Mouse (Mus musculus) hindbrain, embryonic 14.5 days (tissue): Measurements from ENCODE around the gene Wwox. TPM values are rescaled to one million over a fixed set of nuclear protein-coding genes. Genes with fewer than 3 reads are reported as not detected.

Source experiments
- ATAC-seq: fragments of 200-750 bp; cut with Nextera tagmentation; 2 replicates; pipeline ENCODE4 v1.8.0; 2017; ENCODE audit warnings: moderate number of reproducible peaks, mild to moderate bottlenecking, moderate TSS enrichment, moderate library complexity; ENCODE audit not compliant: low FRiP score
- DNase-seq: peaks from one replicate; pipeline ENCODE4 v3.0.0-alpha.2; 2015; ENCODE audit warnings: low spot score
- H3K27ac ChIP-seq: fragments of 300-500 bp; sonication (generic); 2 replicates; pipeline ENCODE4 v1.5.1; 2014; ENCODE audit warnings: mild to moderate bottlenecking, moderate library complexity
- H3K27me3 ChIP-seq: fragments of 300-500 bp; sonication (generic); 2 replicates; pipeline ENCODE4 v1.6.1; 2014; ENCODE audit warnings: mild to moderate bottlenecking, low read length, mixed read lengths; ENCODE audit not compliant: control insufficient read depth, insufficient read depth
- H3K36me3 ChIP-seq: fragments of 300-500 bp; sonication (generic); replicated peaks from 2 replicates; pipeline ENCODE4 v1.6.1; 2014; ENCODE audit not compliant: control insufficient read depth, insufficient read depth
- H3K4me1 ChIP-seq: fragments of 300-500 bp; sonication (generic); replicated peaks from 2 replicates; pipeline ENCODE4 v1.6.1; 2014; ENCODE audit warnings: antibody characterized with exemption, low read length, mixed read lengths; ENCODE audit not compliant: control insufficient read depth, insufficient read depth
- H3K4me2 ChIP-seq: fragments of 300-500 bp; sonication (generic); replicated peaks from 2 replicates; pipeline ENCODE4 v1.6.1; 2014; ENCODE audit warnings: mild to moderate bottlenecking, moderate library complexity
- H3K4me3 ChIP-seq: fragments of 300-500 bp; sonication (generic); replicated peaks from 2 replicates; pipeline ENCODE4 v1.5.1; 2014; ENCODE audit warnings: mild to moderate bottlenecking, low read length
- H3K9ac ChIP-seq: fragments of 300-500 bp; sonication (generic); 2 replicates; pipeline ENCODE4 v1.6.1; 2014
- H3K9me3 ChIP-seq: fragments of 300-500 bp; sonication (generic); 2 replicates; pipeline ENCODE4 v1.6.1; 2016; ENCODE audit warnings: low read length; ENCODE audit not compliant: control insufficient read depth
- WGBS: fragments of 180-500 bp; shearing (Covaris S2); extraction: QIAGEN DNeasy Blood & Tissue Kit; methylation state at CpG from one replicate; pipeline ENCODE4 v1.1.7; 2014; 5-methylcytosine and 5-hydroxymethylcytosine counted together
- polyA plus RNA-seq: library from polyadenylated mRNA; unstranded; fragments of >200 nt; fragmentation: Nextera tagmentation; extraction: Ambion mirVana; gene quantifications from 2 replicates; pipeline ENCODE4 v1.2.1, GENCODE M21; 2014

Gene Wwox
- polyA plus RNA-seq, 1 experiment from 2014 or later, result 12.7 TPM

DNA sequence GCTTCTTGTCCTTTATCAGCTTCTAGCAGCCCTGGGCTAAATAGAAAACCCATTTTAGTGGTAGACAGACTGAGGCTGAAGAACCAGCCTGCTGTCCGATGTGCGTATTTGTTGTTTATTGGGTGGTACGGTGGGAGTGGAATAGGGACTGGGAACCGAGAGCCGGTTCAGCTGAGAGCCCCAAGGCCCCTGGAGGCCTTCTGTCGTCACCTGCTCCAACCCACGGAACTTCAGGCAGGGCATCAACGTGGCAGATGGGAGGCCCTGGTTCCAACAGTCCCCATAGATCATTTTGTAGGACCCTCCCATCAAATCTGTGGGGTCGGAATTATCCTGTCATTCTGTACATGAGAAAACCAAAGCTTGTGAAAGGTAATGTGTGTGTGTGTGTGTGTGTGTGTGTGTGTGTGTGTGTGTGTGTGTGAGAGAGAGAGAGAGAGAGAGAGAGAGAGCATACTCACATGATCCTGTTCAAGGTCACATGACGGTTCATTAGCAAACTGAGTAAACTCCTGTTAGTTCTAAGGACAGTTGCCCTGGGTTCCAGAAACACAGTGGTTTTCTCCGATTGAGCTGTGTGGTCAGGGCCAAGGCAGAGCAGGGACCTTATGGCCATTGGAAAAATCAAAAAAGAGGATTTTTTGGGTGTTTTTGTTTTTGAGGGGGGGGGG, 443.6 kb downstream of the Wwox start:
- WGBS, result 79% methylated on average over 11 of the region's 11 CpGs

DNA sequence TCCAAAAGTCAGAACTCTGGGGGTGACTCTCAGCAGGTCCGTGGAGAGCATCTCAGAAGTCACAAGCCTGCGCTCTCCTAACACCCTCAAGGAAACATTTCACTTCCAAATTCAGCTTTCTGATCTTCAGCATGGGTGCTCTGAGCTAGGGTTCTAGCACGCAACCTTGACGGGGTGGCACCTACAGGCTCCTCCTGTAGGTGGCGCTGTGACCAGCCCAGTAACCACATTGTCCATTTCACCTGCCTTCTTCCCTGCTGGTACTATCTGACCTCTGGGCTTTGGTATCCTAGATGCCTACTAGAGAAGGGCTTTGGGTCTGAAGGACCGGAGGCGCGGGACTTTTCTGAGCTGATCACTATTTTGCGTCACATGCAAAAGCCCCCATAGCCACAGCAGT, 444.5 kb downstream of the Wwox start:
- Histone ChIP-seq H3K9me3 (no peaks in the 10 kb centered on the region), H3K27ac (no peak overlapping the region), H3K27me3 (no peaks in the 10 kb centered on the region), H3K4me3 (no peak overlapping the region), H3K4me2 (no peak overlapping the region), H3K4me1 (no peaks in the 10 kb centered on the region; the same call in 1 of the 2 replicates), H3K9ac (no peak overlapping the region), H3K36me3 (no peaks in the 10 kb centered on the region)
- WGBS, result 79% methylated on average over 9 of the region's 9 CpGs
- DNase-seq (no peak), ATAC-seq (no peak)

More for the DNA sequence above, 443.6 kb downstream of the Wwox start:
- Histone ChIP-seq H3K9me3 (no peaks in the 10 kb centered on the region), H3K4me3 (no peak overlapping the region), H3K36me3 (no peaks in the 10 kb centered on the region), H3K9ac (no peak overlapping the region), H3K27ac (no peak overlapping the region), H3K4me1 (no peaks in the 10 kb centered on the region; the same call in 1 of the 2 replicates), H3K27me3 (no peaks in the 10 kb centered on the region), H3K4me2 (no peak overlapping the region)
- DNase-seq (no peak), ATAC-seq (no peak)

DNA sequence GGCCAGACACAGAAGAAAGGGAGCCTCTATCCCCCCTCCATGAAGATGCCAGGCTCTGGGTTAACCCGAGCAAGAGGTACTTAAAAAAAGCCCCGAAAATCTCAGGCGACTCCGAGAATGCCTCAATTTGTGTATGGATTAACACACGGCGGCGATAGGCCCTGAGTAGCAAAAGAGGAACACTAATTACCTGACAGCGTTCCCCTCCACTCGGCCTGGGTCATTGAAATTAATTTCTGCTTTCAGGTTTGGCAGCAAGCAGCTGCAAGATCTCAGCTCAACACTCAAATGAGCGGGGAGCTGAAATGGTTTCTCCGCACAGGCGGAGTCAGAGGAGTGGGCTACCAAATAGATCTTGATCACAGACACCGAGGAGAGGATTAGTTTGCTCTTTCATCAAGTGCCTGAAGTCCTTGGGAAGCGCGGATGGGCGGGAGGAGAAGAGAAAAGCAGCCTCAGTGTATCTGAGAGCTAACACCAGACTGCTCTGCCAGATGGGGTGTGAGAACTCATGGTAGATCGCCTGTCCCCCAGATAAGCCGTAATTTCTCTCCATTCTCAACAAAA, 445.7 kb downstream of the Wwox start:
- no peak overlapping the region for H3K27ac ChIP-seq
- no peaks in the 10 kb centered on the region for H3K9me3 ChIP-seq
- DNase-seq (no peak), ATAC-seq (no peak)
- no peak overlapping the region for H3K4me2 ChIP-seq
- no peak overlapping the region for H3K4me3 ChIP-seq
- WGBS, result 40% methylated on average over 18 of the region's 18 CpGs
- no peak overlapping the region for H3K9ac ChIP-seq
- peaks cover 8% of the 10 kb centered on the region for H3K4me1 ChIP-seq
- H3K36me3 ChIP-seq, result no peaks in the 10 kb centered on the region
- H3K27me3 ChIP-seq, result no peaks in the 10 kb centered on the region

DNA sequence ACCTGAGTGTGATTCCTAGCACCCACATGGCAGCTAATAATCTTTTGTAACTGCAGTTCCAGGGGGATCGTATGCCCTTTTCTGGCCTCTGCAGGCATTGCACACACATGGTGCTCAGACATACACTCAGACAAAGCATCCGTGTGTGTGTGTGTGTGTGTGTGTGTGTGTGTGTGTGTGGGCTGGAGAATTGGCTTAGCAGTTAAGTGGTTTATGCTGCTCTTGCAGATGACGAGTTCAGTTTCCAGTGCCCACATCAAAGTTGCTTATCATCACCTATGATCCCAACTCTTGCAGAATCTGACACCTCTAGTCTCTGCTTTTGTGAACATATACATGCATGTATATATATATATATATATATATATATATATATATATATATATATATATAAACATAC, 448.9 kb downstream of the Wwox start:
- ATAC-seq, result no peak
- H3K27ac ChIP-seq, result no peak overlapping the region
- no peaks in the 10 kb centered on the region for H3K36me3 ChIP-seq
- no peak overlapping the region for H3K9ac ChIP-seq
- 79% methylated on average over 3 of the region's 3 CpGs for WGBS
- no peak overlapping the region for H3K4me3 ChIP-seq
- no peak overlapping the region for H3K4me2 ChIP-seq
- H3K9me3 ChIP-seq, result no peaks in the 10 kb centered on the region
- H3K27me3 ChIP-seq, result peaks cover 3% of the 10 kb centered on the region; the same call in 1 of the 2 replicates
- H3K4me1 ChIP-seq, result peaks cover 14% of the 10 kb centered on the region; the same call in 1 of the 2 replicates
- no peak for DNase-seq

DNA sequence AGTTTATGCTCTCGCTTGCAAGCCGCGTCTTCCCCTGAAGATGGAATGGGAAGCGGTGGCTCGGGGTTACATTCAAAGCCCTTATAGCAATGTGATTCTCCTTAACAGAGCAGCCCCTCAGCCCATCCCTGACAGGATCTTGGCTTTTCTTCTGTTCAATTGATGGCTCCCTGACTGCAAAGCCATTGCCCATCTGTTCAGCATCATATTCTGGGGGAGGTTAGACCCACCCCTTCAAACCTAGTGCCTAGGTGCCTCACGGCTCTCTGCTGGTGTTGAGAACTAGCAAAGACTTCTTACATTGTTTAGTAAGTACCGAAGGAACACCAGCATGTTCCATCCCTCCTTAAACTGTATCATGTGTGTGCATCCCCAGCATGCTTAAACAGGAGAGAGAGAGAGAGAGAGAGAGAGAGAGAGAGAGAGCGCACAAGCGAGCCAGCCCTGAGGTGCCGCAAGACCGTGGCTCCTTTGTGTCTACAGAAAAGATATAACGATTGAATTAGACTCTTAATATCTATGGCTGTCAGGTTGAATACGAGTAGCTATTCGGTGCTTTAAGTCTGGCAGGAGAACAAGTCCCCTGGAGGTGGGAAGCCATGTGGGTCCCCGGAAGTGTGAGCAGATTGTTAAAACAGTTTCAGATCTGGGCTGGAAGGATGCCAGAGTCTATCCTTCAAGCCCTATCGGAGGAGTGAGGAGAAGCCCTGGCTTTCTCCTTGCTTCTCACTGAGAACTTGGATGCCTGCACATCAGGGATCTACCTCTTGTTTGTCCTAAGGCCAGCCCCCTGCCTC, 450.3 kb downstream of the Wwox start:
- peaks cover 4% of the 10 kb centered on the region; the same call in 1 of the 2 replicates for H3K27me3 ChIP-seq
- H3K9me3 ChIP-seq, result no peaks in the 10 kb centered on the region
- no peak overlapping the region for H3K4me3 ChIP-seq
- H3K4me2 ChIP-seq, result peak overlapping the region; percentile 21; the same call in 1 of the 2 replicates
- peaks cover 14% of the 10 kb centered on the region; the same call in 1 of the 2 replicates for H3K4me1 ChIP-seq
- 40% methylated on average over 16 of the region's 16 CpGs for WGBS
- no peak overlapping the region for H3K9ac ChIP-seq
- no peak overlapping the region for H3K27ac ChIP-seq
- ATAC-seq, result peak; percentile 40; the same call in 1 of the 2 replicates
- H3K36me3 ChIP-seq, result no peaks in the 10 kb centered on the region
- DNase-seq, result peak; percentile 71

DNA sequence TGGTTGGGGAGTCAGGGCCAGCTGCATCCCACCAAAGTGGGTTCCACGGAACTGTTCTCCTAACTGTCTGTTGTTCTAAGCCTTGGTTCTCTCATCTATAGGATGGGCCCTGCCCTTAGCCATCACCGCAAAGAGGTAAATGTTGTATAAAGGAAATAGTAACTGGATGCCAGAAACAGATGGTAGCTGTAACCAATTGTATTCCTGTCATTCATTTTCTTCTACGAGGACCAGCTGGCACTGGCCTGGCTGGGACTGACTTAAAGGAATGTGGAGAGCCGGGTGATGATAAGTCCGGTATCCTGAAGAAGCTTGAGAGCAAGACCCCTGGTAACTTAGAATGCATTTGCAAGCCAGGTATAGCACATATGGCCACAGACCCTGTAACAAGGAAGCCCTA, 451.0 kb downstream of the Wwox start:
- no peaks in the 10 kb centered on the region for H3K36me3 ChIP-seq
- H3K9ac ChIP-seq, result no peak overlapping the region
- H3K4me2 ChIP-seq, result no peak overlapping the region
- no peaks in the 10 kb centered on the region for H3K9me3 ChIP-seq
- no peak for ATAC-seq
- no peak overlapping the region for H3K27ac ChIP-seq
- H3K27me3 ChIP-seq, result peaks cover 4% of the 10 kb centered on the region; the same call in 1 of the 2 replicates
- WGBS, result 42% methylated on average over 5 of the region's 5 CpGs
- H3K4me3 ChIP-seq, result no peak overlapping the region
- H3K4me1 ChIP-seq, result peaks cover 14% of the 10 kb centered on the region; the same call in 1 of the 2 replicates
- DNase-seq, result no peak

DNA sequence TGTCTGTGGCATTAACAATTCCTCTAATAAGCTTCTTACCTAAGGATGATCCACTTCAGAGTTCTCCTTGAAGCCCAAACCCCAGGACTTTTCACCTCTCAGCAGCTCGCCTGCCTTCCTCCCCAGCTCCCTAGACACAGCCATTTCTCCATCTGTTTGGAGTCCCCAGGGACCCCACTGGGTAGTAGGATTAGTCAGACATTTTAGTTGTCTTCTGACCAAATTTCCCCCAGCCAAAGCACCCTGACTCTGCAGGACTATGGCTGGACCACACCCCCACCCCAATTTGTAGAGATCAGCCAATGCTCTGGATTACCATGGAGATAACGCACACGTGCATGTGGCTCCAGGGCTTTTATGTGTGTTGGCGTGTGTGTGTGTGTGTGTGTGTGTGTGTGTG, 451.8 kb downstream of the Wwox start:
- peaks cover 4% of the 10 kb centered on the region; the same call in 1 of the 2 replicates for H3K27me3 ChIP-seq
- H3K36me3 ChIP-seq, result no peaks in the 10 kb centered on the region
- 67% methylated on average over 4 of the region's 4 CpGs for WGBS

DNA sequence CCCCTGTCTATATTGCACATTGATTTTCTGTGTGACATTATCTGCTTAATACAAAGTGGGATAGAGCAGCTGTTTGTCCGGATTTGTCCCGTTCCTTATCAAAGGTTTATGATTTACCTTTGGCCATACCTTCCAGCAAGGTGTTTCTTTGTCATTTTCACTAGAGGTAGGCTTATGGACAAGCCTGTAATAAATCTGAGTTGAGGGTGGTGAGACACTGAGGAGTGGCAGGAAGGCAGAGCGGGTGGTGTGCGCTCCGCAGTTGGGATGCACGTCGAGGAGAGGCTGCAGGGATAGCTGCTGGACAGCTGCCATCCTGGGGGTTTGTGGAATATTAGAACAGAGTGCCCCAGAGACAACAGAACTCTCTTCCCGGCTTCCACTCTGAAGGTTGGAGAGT, 458.0 kb downstream of the Wwox start:
- Histone ChIP-seq H3K9me3 (no peaks in the 10 kb centered on the region), H3K4me3 (no peak overlapping the region), H3K27me3 (peaks cover 4% of the 10 kb centered on the region; the same call in 1 of the 2 replicates), H3K9ac (no peak overlapping the region), H3K4me1 (peaks cover 14% of the 10 kb centered on the region; the same call in 1 of the 2 replicates), H3K27ac (no peak overlapping the region), H3K36me3 (no peaks in the 10 kb centered on the region), H3K4me2 (no peak overlapping the region)
- DNase-seq, result no peak
- WGBS, result 69% methylated on average over 8 of the region's 8 CpGs
- no peak for ATAC-seq

More for the DNA sequence above, 451.8 kb downstream of the Wwox start:
- no peak overlapping the region for H3K4me2 ChIP-seq
- no peak for DNase-seq
- H3K9ac ChIP-seq, result no peak overlapping the region
- H3K4me3 ChIP-seq, result no peak overlapping the region
- H3K9me3 ChIP-seq, result no peaks in the 10 kb centered on the region
- no peak overlapping the region for H3K27ac ChIP-seq
- H3K4me1 ChIP-seq, result peaks cover 14% of the 10 kb centered on the region; the same call in 1 of the 2 replicates
- no peak for ATAC-seq

DNA sequence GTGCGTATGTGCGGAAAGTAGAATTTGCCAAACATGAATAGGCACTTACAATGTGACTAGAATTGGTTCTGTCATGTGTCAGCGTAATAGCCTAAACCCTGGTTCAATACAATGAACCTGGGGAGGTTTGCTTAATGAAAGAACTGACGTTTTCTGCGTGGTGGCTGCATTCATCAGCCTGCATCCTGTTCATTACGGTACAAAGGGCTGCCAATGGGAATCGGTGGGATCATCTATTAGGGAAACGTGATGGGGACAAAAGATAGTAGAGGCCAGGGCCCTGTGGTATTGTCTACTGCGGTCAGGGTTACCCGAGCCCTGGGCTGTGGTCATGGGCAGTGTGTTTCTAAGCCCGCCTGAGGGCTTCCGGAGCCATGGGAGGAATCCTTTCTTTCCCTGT, 459.7 kb downstream of the Wwox start:
- Histone ChIP-seq H3K4me2 (no peak overlapping the region; the same call in 1 of the 2 replicates), H3K9me3 (no peaks in the 10 kb centered on the region), H3K36me3 (no peaks in the 10 kb centered on the region), H3K27me3 (no peaks in the 10 kb centered on the region), H3K9ac (no peak overlapping the region), H3K4me1 (peaks cover 14% of the 10 kb centered on the region; the same call in 1 of the 2 replicates), H3K27ac (no peak overlapping the region), H3K4me3 (no peak overlapping the region)
- DNase-seq, result no peak
- ATAC-seq, result no peak
- WGBS, result 16% methylated on average over 12 of the region's 12 CpGs
